Mouse (Mus musculus): ENCODE data around the gene Fancm. TPM values are rescaled to one million over a fixed set of nuclear protein-coding genes. Genes with fewer than 3 reads are reported as not detected.
A peak's percentile ranks its signal among the peaks of the same experiment; 100 is the strongest.
"Not testable (repeated sequence)": the region's sequence is repeated elsewhere in the genome, so short reads cannot be mapped to it uniquely, and the experiment has no call there.

The Fancm gene
- total RNA-seq, 1 experiment = 45.6 TPM

- H3K36me3 ChIP-seq (ENCODE audit: control insufficient read depth, insufficient read depth, low read length, poor library complexity, severe bottlenecking) = peaks cover 5% of the 10 kb centered on the region
- in situ Hi-C loops (cut with MboI; ENCODE audit: low sequenced_read_pairs in 2 of 2, unreplicated experiment in 2 of 2) = no loop called here
- H3K4me3 ChIP-seq (ENCODE audit: insufficient read depth in 1 of 2, low read depth in 1 of 2, low read length in 2 of 2, poor library complexity in 1 of 2, severe bottlenecking in 1 of 2) = no peak overlapping the region
- no peak for TF ChIP-seq ZNF384 (IDR thresholded peaks at IDR 0.05; ENCODE audit: low read depth, low read length)
- no peak for TF ChIP-seq MAFK (IDR thresholded peaks at IDR 0.05; ENCODE audit: insufficient read depth, low read depth, low read length)
- no peak for TF ChIP-seq HCFC1 (IDR thresholded peaks at IDR 0.05; ENCODE audit: borderline replicate concordance, insufficient read depth, low read length)
- no peak for TF ChIP-seq ZC3H11A (IDR thresholded peaks at IDR 0.05; ENCODE audit: borderline replicate concordance, low read depth, low read length)
- TF ChIP-seq CHD2 (IDR thresholded peaks at IDR 0.05; ENCODE audit: low read depth, low read length) = no peak
- peak overlapping the region; percentile 69; the same call in 1 of the 2 replicates for H3K27ac ChIP-seq (ENCODE audit: insufficient read depth, low read depth, low read length, poor library complexity, severe bottlenecking)
- peaks cover 14 to 20% of the 10 kb centered on the region in 2 experiments for H3K4me1 ChIP-seq (ENCODE audit: control insufficient read depth in 2 of 2, insufficient read depth in 2 of 2, low read length in 2 of 2, poor library complexity in 1 of 2)
- no peaks in the 10 kb centered on the region for H3K9me3 ChIP-seq (ENCODE audit: control insufficient read depth, insufficient read depth, low read depth, low read length)
- H3K9ac ChIP-seq (ENCODE audit: insufficient read depth, low read depth, low read length, poor library complexity, severe bottlenecking) = no peak overlapping the region
- DNase-seq (ENCODE audit: low read depth, low spot score) = no peak
Observed at GRCm38 (mm10) chr12:65112811-65113210, 37.4 kb downstream of the Fancm start.

- no peak for DNase-seq (ENCODE audit: low read depth, low spot score)
- H3K9me3 ChIP-seq (ENCODE audit: control insufficient read depth, insufficient read depth, low read depth, low read length) = no peaks in the 10 kb centered on the region
- TF ChIP-seq ZC3H11A (IDR thresholded peaks at IDR 0.05; ENCODE audit: borderline replicate concordance, low read depth, low read length) (no peak), ZNF384 (IDR thresholded peaks at IDR 0.05; ENCODE audit: low read depth, low read length) (no peak), MAFK (IDR thresholded peaks at IDR 0.05; ENCODE audit: insufficient read depth, low read depth, low read length) (no peak), CHD2 (IDR thresholded peaks at IDR 0.05; ENCODE audit: low read depth, low read length) (no peak)
- no peak overlapping the region for H3K9ac ChIP-seq (ENCODE audit: insufficient read depth, low read depth, low read length, poor library complexity, severe bottlenecking)
- H3K36me3 ChIP-seq (ENCODE audit: control insufficient read depth, insufficient read depth, low read length, poor library complexity, severe bottlenecking) = peaks cover 5% of the 10 kb centered on the region
- peak overlapping the region; percentile 83; the same call in 1 of the 2 replicates for H3K27ac ChIP-seq (ENCODE audit: insufficient read depth, low read depth, low read length, poor library complexity, severe bottlenecking)
- in situ Hi-C loops (cut with MboI; ENCODE audit: low sequenced_read_pairs in 2 of 2, unreplicated experiment in 2 of 2) = no loop called here
- peaks cover 14 to 17% of the 10 kb centered on the region in 2 experiments for H3K4me1 ChIP-seq (ENCODE audit: control insufficient read depth in 2 of 2, insufficient read depth in 2 of 2, low read length in 2 of 2, poor library complexity in 1 of 2)
- H3K4me3 ChIP-seq (ENCODE audit: insufficient read depth in 1 of 2, low read depth in 1 of 2, low read length in 2 of 2, poor library complexity in 1 of 2, severe bottlenecking in 1 of 2) = no peak overlapping the region
Observed at GRCm38 (mm10) chr12:65113925-65114324, 38.5 kb downstream of the Fancm start.

GRCm38 (mm10) chr12:65114978-65115377 is 39.6 kb downstream of the Fancm start:
- H3K36me3 ChIP-seq (ENCODE audit: control insufficient read depth, insufficient read depth, low read length, poor library complexity, severe bottlenecking); in situ Hi-C loops (cut with MboI; ENCODE audit: low sequenced_read_pairs in 2 of 2, unreplicated experiment in 2 of 2); H3K9ac ChIP-seq (ENCODE audit: insufficient read depth, low read depth, low read length, poor library complexity, severe bottlenecking); H3K4me3 ChIP-seq (ENCODE audit: insufficient read depth in 1 of 2, low read depth in 1 of 2, low read length in 2 of 2, poor library complexity in 1 of 2, severe bottlenecking in 1 of 2); H3K9me3 ChIP-seq (ENCODE audit: control insufficient read depth, insufficient read depth, low read depth, low read length): not testable (repeated sequence)
- peak overlapping the region; percentile 83 for H3K27ac ChIP-seq (ENCODE audit: insufficient read depth, low read depth, low read length, poor library complexity, severe bottlenecking)
- TF ChIP-seq CHD2 (IDR thresholded peaks at IDR 0.05; ENCODE audit: low read depth, low read length) = peak; percentile 40
- H3K4me1 ChIP-seq (ENCODE audit: control insufficient read depth in 2 of 2, insufficient read depth in 2 of 2, low read length in 2 of 2, poor library complexity in 1 of 2) = peaks cover 14% of the 10 kb centered on the region in 2 experiments
- peak; percentile 68 for DNase-seq (ENCODE audit: low read depth, low spot score)

- Histone ChIP-seq H3K27ac (ENCODE audit: insufficient read depth, low read depth, low read length, poor library complexity, severe bottlenecking) (no peak overlapping the region; the same call in 1 of the 2 replicates), H3K36me3 (ENCODE audit: control insufficient read depth, insufficient read depth, low read length, poor library complexity, severe bottlenecking) (peaks cover 12% of the 10 kb centered on the region)
- DNase-seq (ENCODE audit: low read depth, low spot score) = no peak
Observed at GRCm38 (mm10) chr12:65118968-65119367, 43.6 kb downstream of the Fancm start.

GRCm38 (mm10) chr12:65119451-65119850 is 44.0 kb downstream of the Fancm start:
- no peak overlapping the region for H3K4me3 ChIP-seq (ENCODE audit: insufficient read depth in 1 of 2, low read depth in 1 of 2, low read length in 2 of 2, poor library complexity in 1 of 2, severe bottlenecking in 1 of 2)
- no peak for DNase-seq (ENCODE audit: low read depth, low spot score)
- TF ChIP-seq ZNF384 (IDR thresholded peaks at IDR 0.05; ENCODE audit: low read depth, low read length) (no peak), HCFC1 (IDR thresholded peaks at IDR 0.05; ENCODE audit: borderline replicate concordance, insufficient read depth, low read length) (no peak), ZC3H11A (IDR thresholded peaks at IDR 0.05; ENCODE audit: borderline replicate concordance, low read depth, low read length) (no peak), MAFK (IDR thresholded peaks at IDR 0.05; ENCODE audit: insufficient read depth, low read depth, low read length) (no peak), CHD2 (IDR thresholded peaks at IDR 0.05; ENCODE audit: low read depth, low read length) (no peak)
- no peak overlapping the region for H3K9ac ChIP-seq (ENCODE audit: insufficient read depth, low read depth, low read length, poor library complexity, severe bottlenecking)
- in situ Hi-C loops (cut with MboI; ENCODE audit: low sequenced_read_pairs in 2 of 2, unreplicated experiment in 2 of 2) = no loop called here
- peaks cover 12% of the 10 kb centered on the region for H3K36me3 ChIP-seq (ENCODE audit: control insufficient read depth, insufficient read depth, low read length, poor library complexity, severe bottlenecking)
- H3K9me3 ChIP-seq (ENCODE audit: control insufficient read depth, insufficient read depth, low read depth, low read length) = no peaks in the 10 kb centered on the region
- H3K4me1 ChIP-seq (ENCODE audit: control insufficient read depth in 2 of 2, insufficient read depth in 2 of 2, low read length in 2 of 2, poor library complexity in 1 of 2) = peaks cover 0 to 2% of the 10 kb centered on the region in 2 experiments; a peak in 2 of 4 replicates
- no peak overlapping the region for H3K27ac ChIP-seq (ENCODE audit: insufficient read depth, low read depth, low read length, poor library complexity, severe bottlenecking)

More at GRCm38 (mm10) chr12:65118968-65119367, 43.6 kb downstream of the Fancm start:
- peaks cover 2 to 3% of the 10 kb centered on the region in 2 experiments; a peak in 2 of 4 replicates for H3K4me1 ChIP-seq (ENCODE audit: control insufficient read depth in 2 of 2, insufficient read depth in 2 of 2, low read length in 2 of 2, poor library complexity in 1 of 2)
- no peak overlapping the region for H3K4me3 ChIP-seq (ENCODE audit: insufficient read depth in 1 of 2, low read depth in 1 of 2, low read length in 2 of 2, poor library complexity in 1 of 2, severe bottlenecking in 1 of 2)
- no peak overlapping the region for H3K9ac ChIP-seq (ENCODE audit: insufficient read depth, low read depth, low read length, poor library complexity, severe bottlenecking)
- H3K9me3 ChIP-seq (ENCODE audit: control insufficient read depth, insufficient read depth, low read depth, low read length) = no peaks in the 10 kb centered on the region
- TF ChIP-seq HCFC1 (IDR thresholded peaks at IDR 0.05; ENCODE audit: borderline replicate concordance, insufficient read depth, low read length) (no peak), MAFK (IDR thresholded peaks at IDR 0.05; ENCODE audit: insufficient read depth, low read depth, low read length) (no peak), CHD2 (IDR thresholded peaks at IDR 0.05; ENCODE audit: low read depth, low read length) (no peak), ZNF384 (IDR thresholded peaks at IDR 0.05; ENCODE audit: low read depth, low read length) (no peak), ZC3H11A (IDR thresholded peaks at IDR 0.05; ENCODE audit: borderline replicate concordance, low read depth, low read length) (no peak)
- in situ Hi-C loops (cut with MboI; ENCODE audit: low sequenced_read_pairs in 2 of 2, unreplicated experiment in 2 of 2) = no loop called here

GRCm38 (mm10) chr12:65136121-65136520 is 60.7 kb downstream of the Fancm start:
- H3K9ac ChIP-seq (ENCODE audit: insufficient read depth, low read depth, low read length, poor library complexity, severe bottlenecking); DNase-seq (ENCODE audit: low read depth, low spot score); H3K9me3 ChIP-seq (ENCODE audit: control insufficient read depth, insufficient read depth, low read depth, low read length); H3K4me1 ChIP-seq (ENCODE audit: control insufficient read depth in 2 of 2, insufficient read depth in 2 of 2, low read length in 2 of 2, poor library complexity in 1 of 2); in situ Hi-C loops (cut with MboI; ENCODE audit: low sequenced_read_pairs in 2 of 2, unreplicated experiment in 2 of 2); H3K27ac ChIP-seq (ENCODE audit: insufficient read depth, low read depth, low read length, poor library complexity, severe bottlenecking); H3K36me3 ChIP-seq (ENCODE audit: control insufficient read depth, insufficient read depth, low read length, poor library complexity, severe bottlenecking); H3K4me3 ChIP-seq (ENCODE audit: insufficient read depth in 1 of 2, low read depth in 1 of 2, low read length in 2 of 2, poor library complexity in 1 of 2, severe bottlenecking in 1 of 2): not testable (repeated sequence)

All from ES-E14 (cell line).